Mouse (Mus musculus) erythroid progenitor cell, adult 5-6 weeks (primary cell): ENCODE results near the gene Pwwp2b. TPM values are rescaled to one million over a fixed set of nuclear protein-coding genes. Genes with fewer than 3 reads are reported as not detected.

ENCODE experiments used
- ATAC-seq: replicated peaks from 2 replicates; pipeline ENCODE4 v1.8.0; 2016; ENCODE audit warnings: moderate number of reproducible peaks, mild to moderate bottlenecking, moderate TSS enrichment, inconsistent platforms; ENCODE audit not compliant: poor library complexity, low FRiP score, severe bottlenecking
- total RNA-seq, 2 experiments: library from RNA; stranded (forward) in 1 of 2; stranded (reverse) in 1 of 2; fragments of 150-400 nt in 1 of 2; fragments of 186-747, 209-891 nt in 1 of 2; gene quantifications; 2 replicates each; pipeline versions ENCODE4 v1.2.3 to v1.2.4; 2015 to 2017; ENCODE audit warnings: low replicate concordance in 2 of 2

The Pwwp2b gene
- total RNA-seq, 2 experiments from 2014 or later = 2.5 TPM; not detected in 1

DNA sequence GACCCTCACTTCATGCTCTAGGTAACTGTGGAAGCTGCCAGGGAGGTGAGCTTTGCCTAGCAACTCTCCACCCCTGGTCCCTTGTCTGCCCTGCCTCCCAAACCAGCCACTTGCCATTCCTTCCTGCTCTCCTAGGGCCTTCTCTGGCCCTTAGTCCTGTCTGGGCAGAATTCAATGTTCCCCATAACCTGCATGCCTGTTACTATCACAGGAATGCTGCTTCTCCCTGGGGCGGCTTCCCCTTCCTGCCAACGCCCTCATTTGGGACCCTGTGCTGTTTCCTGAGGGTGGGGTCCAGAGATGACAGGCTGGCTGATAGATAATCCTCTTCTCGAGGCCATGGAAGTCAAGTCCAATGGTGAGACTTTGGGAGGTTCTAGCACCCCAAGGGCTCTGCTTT, 5.2 kb downstream of the Pwwp2b start:
- ATAC-seq = no peak

DNA sequence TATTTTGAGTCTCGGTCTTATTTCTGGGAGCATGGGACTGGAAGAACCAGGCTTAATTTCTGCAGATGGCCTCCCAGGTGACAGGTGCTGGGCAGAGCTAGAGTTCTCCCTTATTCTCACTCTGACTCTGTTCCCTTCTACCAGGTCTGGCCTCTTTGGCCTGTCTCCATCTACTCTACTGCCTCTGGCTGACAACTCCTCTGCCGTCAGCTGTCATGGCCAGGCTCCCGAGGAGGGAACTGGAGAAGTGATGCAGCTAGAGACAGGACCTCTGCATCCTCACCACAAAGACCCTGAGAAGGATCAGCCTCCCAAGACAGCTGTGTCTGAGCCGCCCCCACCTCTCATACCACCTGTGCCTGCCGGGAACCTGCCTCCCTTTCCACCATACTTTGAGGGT, 6.3 kb downstream of the Pwwp2b start:
- ATAC-seq = no peak

DNA sequence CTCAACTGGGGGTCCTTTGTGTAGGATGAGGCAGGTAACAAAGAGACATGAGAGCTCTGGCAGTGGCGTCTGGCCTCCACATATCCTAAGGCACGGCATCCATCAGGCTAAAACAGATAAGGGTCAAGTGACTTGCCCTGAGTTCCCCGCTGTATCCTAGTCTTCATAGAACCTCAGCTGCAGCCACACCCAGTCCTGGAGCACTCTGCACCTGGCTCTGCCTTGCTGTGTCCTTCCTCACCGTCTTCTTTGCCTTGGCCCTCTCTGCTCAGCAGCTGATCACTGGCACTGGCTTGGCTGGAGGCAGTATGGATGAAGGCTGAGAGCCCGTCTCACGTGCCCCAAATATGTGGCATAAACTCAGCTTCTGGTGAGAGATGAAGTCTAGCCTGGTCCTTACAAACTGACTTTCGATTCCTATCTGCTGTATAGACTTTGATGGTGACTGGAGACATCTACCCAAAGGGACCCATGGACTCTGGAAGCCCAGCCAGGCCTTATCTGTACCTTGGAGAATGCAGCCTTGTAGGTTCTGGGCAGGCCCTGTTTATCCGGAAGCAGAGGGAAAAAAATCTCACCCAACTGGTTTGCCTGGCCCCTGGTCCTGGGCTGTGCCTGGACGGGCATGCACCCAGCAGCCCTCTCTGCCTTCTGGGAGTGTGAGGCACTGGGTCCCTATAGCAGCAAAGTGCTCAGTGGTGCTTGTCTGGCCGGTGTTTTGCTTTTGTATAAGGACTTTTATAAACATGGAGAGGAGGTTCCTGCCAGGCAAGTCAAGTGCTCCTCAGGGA, 9.7 kb downstream of the Pwwp2b start:
- ATAC-seq = no peak

DNA sequence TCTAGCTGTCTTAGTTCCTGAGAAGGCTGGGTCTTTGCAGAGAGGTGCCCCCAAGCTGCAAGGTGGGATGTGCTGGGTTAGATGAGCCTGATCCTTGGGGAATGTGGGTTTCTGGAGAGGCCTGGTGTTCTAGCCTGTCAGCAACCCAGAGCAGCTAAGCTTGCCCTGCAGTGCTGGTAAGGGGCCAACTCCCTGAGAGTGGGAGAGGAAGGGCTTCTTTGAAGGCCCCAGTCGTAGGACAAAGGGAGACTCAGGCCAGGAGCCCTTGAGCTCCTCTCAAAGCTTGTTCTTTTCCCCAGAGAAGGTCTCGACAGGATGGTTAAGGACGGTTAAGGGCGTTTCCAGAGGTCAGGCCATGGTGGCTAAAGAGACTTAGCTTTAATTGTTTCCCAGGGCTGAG, 16.1 kb downstream of the Pwwp2b start:
- ATAC-seq = no peak

DNA sequence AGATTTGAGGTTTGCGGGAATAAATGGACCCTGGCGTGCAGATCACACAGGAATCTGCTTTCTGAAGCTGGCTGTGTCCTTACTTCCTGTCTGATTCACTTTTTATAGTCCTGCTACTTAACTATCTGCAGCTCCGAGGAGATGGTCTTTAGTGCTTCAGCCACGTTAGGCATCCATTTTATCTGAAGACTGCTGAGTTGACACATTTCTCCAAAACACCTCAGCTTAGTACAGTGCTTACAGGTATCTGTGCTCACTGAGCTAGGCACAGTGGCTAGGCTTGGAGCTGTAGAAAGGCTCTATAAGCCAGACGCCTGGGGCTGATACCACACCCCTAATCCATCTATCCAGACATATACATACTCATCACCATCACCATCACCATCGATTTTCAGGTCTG, 17.4 kb downstream of the Pwwp2b start:
- ATAC-seq = no peak

DNA sequence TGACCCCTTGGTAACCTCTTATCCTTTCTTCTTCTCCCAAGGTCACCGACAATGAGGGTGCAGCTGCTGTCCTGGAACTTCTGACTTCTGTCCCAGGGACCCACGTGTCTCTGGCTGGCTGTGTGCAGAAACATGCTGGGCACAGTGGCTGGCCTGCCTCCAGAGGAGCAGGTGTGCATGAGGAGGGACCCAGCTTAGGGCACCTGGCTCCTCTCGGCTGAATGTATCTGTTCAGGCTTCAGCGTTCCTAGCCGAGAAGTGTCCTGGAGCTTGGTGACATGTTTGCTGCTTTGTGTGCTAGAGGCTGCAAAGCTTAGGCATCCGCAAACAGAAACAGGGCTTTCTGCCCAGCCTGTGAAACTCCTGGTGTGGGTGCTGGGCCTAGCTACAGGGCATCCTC, 18.1 kb downstream of the Pwwp2b start:
- ATAC-seq = no peak

DNA sequence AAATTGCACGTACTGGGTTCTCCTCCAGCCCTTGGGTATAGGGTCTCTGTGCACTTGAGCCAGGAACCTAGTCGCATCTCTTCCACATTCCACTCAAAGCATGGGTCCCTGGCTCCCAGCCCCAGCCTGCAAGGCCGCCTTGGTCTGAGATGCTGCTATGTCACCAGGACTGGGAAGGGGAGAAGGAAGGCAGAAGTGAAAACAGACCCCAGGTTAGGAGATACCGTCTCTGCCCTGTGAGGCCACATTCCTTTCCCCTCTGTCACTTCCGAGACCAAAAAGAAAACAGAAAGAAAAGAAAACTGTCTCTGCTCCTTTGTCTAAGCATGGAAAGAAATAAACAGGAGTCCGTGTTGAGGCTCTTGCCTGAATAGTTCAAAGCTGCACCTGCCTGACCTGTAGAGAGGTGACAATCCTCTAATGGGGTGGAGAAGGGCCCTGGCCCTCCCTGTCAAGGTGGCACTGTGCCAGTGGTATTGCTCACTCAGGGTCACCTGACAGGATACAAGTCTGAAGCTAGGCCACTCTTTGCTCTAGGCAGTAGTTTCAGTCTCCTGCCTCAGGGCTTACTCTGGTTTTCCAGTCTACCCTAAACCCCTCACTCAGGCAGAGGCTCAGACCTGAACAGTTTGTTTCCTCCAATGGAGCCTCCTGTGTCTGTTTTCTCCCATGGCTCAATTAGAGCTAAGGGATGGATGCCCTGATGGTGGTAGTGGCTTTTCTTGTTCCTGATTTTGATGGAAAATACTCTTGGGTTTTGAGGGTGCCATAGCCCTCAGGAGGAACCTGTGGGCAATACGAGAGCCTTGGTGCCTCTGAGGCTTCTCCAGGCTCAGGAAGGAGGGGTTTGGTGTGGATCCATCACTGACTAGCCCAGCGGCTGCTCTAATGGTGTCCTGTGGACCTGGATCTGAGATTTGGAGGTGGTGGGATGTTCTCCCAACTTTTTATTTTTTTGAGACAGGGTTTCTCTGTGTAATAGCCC, 18.9 kb downstream of the Pwwp2b start:
- ATAC-seq = no peak

DNA sequence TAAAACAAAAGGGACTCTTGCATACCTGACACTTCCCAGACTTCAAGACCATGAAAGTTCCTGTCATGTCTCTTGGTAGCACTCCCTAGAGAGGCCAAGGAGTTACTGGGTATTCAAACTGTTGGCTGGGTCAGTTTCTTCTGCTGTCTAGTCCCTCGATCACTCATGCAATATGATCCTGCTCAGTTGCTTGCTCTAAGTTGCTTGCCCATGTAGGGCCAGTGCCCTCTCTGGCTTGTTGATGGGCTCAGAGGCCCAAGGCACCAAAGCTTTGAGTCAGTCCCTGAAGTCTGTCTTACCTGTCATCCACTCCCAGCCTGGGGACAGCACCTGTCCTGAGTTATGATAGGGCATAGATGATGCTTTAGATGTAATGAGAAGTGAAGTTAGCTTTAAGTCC, 22.5 kb downstream of the Pwwp2b start:
- ATAC-seq = no peak

DNA sequence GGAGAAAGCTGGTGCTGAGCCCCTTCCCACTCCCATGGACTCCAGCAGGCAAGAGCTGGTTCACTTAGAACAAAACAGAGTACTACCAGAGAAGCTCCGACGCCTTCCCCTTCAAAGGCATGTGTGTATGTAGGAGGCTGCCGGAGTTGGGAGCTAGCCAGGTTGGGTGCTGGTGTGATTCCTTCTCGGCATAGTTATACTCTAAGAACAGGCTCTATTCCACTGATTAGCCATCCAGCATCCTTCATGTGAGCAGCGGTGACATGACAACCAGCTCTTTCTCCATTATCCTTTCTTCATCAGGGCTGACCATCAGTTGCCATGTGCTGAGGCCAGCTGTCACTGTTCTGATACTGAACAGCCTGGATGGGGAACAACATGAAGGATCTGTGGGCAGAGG, 23.6 kb downstream of the Pwwp2b start:
- no peak for ATAC-seq

DNA sequence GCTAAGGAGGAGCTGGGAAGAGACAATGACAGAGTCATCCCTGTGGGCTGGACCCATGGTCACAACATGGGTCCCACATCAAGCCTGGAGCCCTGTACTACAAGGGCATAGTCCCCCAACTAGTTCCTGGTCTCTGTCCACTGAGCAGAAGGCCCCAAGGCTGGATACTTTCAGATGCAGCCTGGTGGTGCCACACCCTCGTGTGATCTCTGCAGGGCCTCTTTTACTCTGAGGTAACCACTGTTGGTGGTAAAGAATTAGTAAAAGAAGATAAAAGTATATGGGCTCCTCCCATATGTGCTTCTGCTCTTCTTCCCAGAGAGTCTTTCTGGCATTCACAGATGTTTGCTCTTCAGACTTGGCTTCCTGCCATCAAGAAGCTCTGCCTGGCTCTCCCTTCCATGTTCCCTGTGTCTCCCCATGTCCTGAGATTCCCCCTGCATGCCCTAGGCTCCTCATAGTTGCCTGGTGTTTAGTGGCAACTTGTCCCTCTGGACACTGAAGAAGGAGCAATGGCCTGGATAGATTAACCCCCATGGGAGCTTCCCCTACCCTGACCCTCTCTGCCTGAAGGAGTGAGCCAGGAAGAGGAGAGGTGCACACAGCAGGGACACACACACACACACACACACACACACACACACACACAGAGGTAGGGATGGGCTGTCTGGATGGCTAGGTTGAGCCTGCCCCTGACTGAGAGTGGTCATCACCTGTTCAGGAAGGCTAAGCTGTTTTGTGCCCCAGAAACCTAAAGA, 24.5 kb downstream of the Pwwp2b start:
- ATAC-seq = no peak

DNA sequence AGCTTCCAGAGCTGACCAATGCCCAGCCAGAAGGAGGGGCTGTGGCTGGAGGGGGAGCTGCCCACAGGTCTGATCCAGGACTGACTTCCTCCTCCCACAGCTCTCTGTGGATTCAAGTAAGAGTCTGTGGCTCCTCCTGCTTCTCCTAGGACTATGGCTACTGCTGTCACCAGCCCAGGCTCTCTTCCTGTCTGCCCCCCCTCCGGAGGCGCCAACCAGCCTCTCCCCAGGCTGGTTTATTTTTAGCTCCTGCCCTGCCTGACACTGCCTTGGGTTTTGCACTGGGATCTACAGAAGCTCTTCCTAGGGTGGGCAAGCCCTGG, 25.1 kb downstream of the Pwwp2b start:
- no peak for ATAC-seq

DNA sequence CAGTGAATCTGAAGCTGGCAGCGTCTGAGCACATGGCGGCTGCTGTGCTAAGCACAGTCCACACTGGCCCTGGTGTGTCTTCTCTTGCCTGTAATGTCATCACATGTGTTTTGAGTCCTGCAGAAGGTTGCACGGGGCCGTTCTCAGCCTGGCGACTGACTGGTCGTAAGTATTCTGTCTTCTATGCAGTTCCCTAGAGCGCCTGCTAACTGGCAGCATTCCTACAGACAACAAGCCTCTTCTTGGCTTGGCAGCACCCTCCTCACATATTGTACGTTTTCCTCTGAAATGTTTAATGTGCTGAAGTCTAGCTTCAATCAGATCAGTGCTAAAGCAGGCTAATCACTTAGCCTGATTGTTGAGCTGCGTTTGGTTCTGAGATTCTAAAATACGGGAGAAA, 27.3 kb downstream of the Pwwp2b start:
- ATAC-seq = no peak

DNA sequence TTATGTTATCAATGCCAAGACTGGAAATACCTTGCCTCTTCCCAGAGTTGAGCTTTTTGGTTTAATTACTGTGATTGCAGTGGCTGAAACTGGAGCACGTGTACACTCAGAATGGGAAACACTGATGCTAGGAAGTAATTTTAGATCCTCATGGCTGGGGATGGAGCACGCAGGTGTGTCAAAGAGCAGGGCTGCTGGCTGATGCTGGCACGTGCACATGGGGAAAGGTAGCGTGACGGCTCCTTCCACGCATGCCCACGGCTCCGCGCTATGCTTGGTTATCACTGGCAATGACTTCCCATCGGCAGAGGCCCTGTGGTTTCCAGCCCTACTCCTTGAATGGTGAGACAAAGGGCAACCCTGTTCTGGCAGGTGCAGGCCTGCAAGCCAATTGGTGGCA, 27.9 kb downstream of the Pwwp2b start:
- no peak for ATAC-seq

DNA sequence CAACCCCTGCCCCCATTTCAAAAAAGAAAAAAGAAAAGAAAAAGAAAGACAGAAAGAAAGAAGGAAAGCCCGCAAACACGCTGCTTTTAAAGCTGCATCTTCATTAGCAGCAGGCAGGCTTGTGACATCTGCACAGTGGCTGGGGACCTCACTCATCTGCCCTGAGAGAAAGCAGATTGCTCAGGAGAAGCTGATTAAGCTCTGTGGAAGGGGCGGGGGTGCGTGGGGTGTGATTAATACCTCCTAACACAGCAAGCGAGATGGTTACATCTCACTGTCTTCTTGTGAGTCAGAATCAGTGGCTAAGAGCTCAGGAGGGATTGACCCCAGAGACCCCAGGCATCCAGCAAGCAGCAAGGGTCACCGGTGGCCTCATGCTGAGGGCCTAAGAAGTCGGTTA, 29.3 kb downstream of the Pwwp2b start:
- ATAC-seq = no peak

DNA sequence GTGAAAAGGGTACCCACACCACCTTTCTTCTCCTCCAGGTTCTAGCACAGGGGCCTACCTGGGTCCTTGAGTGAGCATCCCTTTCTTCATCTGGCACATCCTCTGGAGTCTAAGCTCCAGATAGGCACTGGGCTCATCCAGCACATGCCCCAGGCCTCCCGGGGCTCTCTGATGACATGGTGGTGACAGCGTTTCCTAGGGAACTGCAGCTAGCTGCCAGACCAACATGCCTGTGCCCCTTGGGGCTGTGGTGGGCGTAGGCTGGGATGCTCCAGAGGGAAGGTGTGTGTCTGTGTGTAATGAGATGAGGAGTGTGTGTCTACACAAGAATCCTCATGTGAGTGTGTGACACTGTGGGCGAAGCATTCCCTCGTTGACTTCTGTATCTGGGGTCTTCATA, 31.3 kb downstream of the Pwwp2b start:
- no peak for ATAC-seq

DNA sequence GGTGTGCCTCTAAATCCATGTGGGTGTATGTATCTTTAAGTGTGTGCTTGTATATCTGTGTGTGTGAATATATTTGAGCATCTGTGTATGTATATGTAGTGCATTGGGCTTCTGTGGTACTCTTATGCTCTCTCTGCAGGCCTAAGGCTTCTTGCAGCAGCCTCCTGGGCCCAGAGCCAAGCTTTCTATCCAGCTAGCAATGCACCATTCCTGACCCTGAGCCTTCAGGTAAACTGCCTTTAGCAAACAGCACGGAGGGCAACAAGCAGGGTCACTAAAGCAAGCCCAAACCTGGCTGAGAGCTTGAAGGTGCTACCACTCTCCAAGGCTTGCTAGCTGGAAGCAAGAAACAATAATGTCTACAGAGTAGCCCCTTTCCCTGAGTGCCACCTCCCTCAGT, 31.8 kb downstream of the Pwwp2b start:
- ATAC-seq = no peak

DNA sequence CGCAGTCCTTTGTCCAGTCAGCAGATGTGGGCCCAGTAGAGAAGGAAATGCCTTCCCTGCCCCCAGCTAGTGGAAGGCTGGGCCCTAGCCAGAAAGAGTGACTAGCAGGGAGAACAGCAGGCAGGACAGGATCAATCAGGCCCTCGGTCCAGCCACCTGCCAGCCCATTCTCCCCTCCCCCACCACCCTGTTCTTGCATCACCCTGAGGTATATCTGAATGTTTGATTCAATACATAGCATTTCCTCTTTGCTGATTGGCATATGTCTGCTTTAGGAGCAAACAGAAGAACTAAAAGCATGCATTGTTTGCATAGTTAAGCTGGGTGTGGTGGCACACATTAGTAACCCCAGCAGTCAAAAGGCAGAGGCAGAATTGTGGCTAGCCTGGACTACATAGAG, 32.9 kb downstream of the Pwwp2b start:
- ATAC-seq = no peak

DNA sequence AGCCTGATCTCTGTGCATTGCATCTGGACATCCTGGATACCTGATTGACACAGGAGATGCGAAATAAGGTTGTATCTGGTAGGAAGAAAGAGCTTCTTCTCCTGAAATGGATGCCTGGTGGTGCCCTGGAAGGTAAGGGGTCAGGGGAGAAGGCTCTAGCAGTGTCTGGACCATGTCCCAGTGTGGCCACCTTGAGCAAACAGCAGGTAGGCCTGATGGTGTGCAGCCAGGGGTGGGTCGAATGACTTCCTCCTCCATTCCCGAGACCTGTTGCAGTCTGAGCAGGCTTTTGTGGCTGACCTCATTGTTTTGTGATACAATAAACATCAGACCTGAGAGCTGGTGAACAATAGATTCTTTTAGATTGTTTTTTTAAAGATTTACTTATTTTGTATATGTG, 33.8 kb downstream of the Pwwp2b start:
- no peak for ATAC-seq

DNA sequence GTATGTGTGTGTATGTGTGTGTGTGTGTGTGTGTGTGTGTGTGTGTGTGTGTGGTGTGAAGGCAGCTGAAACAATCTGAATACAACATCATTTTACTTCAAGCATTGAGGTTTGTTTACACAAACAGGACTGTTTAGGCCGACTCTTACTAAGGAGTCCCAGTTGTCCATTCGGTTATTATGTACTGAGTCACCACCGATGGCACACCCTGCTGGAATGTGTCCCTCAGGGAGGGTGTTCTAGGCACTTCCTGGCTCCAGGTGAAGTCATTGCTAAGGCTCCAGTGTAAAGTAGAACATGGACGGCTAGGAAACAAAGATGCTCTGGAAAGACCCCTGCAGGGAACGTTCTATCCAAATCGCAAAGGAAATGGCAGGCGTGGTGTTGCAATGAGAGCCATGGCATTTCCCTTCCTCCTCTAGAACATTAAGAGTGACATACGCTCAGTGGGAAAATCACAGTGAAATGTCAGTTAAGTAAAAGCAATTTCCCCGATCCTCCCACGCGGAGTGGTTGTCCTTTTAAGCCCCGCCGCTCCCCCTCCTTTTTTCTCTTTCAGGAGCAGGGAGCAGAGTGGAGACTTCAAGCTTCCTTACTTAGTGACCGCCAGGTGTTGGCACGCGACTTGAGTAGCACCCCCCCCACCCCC, 37.1 kb downstream of the Pwwp2b start:
- ATAC-seq = no peak

DNA sequence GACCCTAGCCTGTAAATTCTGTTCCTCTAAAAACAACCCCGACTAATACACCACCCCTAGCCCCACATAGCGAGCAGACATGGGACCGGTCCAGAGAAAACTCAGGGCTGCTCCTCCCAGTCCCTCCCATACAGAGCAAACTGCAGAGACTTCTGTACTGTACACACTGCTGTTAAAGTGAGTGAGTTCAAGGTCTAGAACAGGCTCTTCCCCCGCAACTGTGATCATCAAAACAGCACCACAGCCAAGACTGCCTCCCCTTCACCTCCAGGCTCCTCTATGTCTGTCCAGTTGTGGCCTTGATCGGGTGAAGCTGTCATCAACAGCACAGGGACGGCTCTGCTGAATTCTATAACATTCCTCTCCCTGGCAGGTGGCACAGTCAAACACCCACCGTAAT, 40.3 kb downstream of the Pwwp2b start:
- ATAC-seq = no peak
